Mouse (Mus musculus) liver, postnatal 0 days (tissue): ENCODE data around the gene Sptlc2.

Experiments used
- CTCF ChIP-seq: sonication (generic); IDR thresholded peaks from 2 replicates; pipeline ENCODE4 v1.5.1; 2016; ENCODE audit warnings: antibody characterized with exemption, low read depth
- EP300 ChIP-seq: IDR thresholded peaks from 2 replicates; pipeline ENCODE4 v1.6.1; 2016; ENCODE audit warnings: antibody characterized with exemption, low read depth, mild to moderate bottlenecking

GRCm38 (mm10) chr12:87333794-87334193, 54.4 kb downstream of the Sptlc2 start:
- no peak for TF ChIP-seq CTCF
- no peak for TF ChIP-seq EP300
